Mouse (Mus musculus) stomach, embryonic 16.5 days (tissue): ENCODE data around the gene Fam206a. TPM values are rescaled to one million over a fixed set of nuclear protein-coding genes. Genes with fewer than 3 reads are reported as not detected.

Source experiments
- ATAC-seq: fragments of 200-750 bp; cut with Nextera tagmentation; 2 replicates; pipeline ENCODE4 v1.8.0; 2017; ENCODE audit warnings: moderate number of reproducible peaks, moderate TSS enrichment; ENCODE audit not compliant: insufficient read depth, low FRiP score
- H3K27ac ChIP-seq: fragments of 300-500 bp; sonication (generic); 2 replicates; pipeline ENCODE4 v1.5.1; 2014; ENCODE audit warnings: low read length
- H3K27me3 ChIP-seq: fragments of 300-500 bp; sonication (generic); 2 replicates; pipeline ENCODE4 v1.6.1; 2014; ENCODE audit warnings: low read length, control low read depth, mixed read lengths; ENCODE audit not compliant: control insufficient read depth, insufficient read depth
- H3K36me3 ChIP-seq: fragments of 300-500 bp; sonication (generic); 2 replicates; pipeline ENCODE4 v1.6.1; 2014; ENCODE audit warnings: low read length; ENCODE audit not compliant: control insufficient read depth, insufficient read depth
- H3K4me1 ChIP-seq: fragments of 300-500 bp; sonication (generic); 2 replicates; pipeline ENCODE4 v1.6.1; 2014; ENCODE audit warnings: low read length, control low read depth, mixed read lengths; ENCODE audit not compliant: control insufficient read depth, insufficient read depth
- H3K4me2 ChIP-seq: fragments of 300-500 bp; sonication (generic); 2 replicates; pipeline ENCODE4 v1.6.1; 2014; ENCODE audit warnings: low read depth, low read length, mixed read lengths
- H3K4me3 ChIP-seq: fragments of 300-500 bp; sonication (generic); replicated peaks from 2 replicates; pipeline ENCODE4 v1.5.1; 2014; ENCODE audit warnings: mild to moderate bottlenecking, low read length
- H3K9ac ChIP-seq: fragments of 300-500 bp; sonication (generic); 2 replicates; pipeline ENCODE4 v1.6.1; 2014; ENCODE audit warnings: low read length
- H3K9me3 ChIP-seq: fragments of 300-500 bp; sonication (generic); replicated peaks from 2 replicates; pipeline ENCODE4 v1.6.1; 2016; ENCODE audit warnings: low read length, control low read depth; ENCODE audit not compliant: control insufficient read depth
- WGBS: fragments of 180-500 bp; shearing (Covaris S2); extraction: QIAGEN DNeasy Blood & Tissue Kit; methylation state at CpG from one replicate; pipeline ENCODE4 v1.1.7; 2014; 5-methylcytosine and 5-hydroxymethylcytosine counted together
- polyA plus RNA-seq: library from polyadenylated mRNA; unstranded; fragments of >200 nt; fragmentation: Nextera tagmentation; extraction: Ambion mirVana; gene quantifications from 2 replicates; pipeline ENCODE4 v1.2.1, GENCODE M21; 2015

The Fam206a gene
- polyA plus RNA-seq, 1 experiment from 2014 or later = 12.1 TPM

DNA sequence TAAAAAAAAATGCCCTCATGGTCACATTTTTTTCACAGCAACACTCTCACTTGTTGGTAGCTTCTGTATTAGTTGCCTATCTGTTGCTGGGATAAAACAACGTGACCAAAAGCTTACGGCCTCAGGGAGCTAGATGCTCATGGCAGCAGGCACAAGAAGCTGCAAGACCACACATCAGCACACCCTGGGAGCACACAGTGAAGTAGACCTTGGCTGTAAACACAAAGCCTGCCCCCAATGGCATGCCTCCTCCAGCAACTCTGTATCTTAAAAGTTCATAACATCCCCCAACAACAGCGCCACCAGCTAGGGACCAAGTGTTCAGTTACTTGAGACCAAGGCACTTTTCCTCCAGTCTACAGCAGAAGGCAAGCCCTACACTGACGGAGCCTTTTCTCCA is 6.9 kb downstream of the Fam206a start:
- no peaks in the 10 kb centered on the region for H3K9me3 ChIP-seq
- H3K4me3 ChIP-seq = no peak overlapping the region
- no peaks in the 10 kb centered on the region for H3K27me3 ChIP-seq
- ATAC-seq = no peak
- H3K36me3 ChIP-seq = peaks cover 9% of the 10 kb centered on the region; the same call in 1 of the 2 replicates
- no peaks in the 10 kb centered on the region for H3K4me1 ChIP-seq
- H3K27ac ChIP-seq = no peak overlapping the region
- H3K4me2 ChIP-seq = no peak overlapping the region
- no peak overlapping the region for H3K9ac ChIP-seq
- 69% methylated on average over 4 of the region's 4 CpGs for WGBS

DNA sequence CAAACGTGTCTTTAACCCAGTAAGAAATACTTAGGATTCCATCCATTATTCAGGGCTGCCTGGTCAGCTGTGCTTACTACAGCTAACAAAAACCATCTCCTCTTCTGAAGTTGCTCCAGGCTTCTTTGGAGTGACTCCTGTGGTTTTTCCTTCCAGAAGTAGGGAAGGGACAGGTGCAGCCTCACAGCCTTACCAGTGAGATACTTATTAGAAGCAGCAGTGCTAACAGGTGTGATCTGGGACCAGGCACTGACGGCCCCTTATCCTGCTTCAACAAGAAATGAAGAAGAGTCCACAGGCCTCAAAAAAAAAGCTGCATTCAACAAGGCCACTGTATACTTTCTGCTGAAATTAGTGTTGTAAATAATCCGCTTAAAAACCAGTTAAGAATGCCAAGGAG is 9.5 kb downstream of the Fam206a start:
- Histone ChIP-seq H3K36me3 (0 out of 2 replicates have a peak, but pooled peaks cover 2% of the 10 kb centered on the region), H3K27ac (no peak overlapping the region), H3K9ac (no peak overlapping the region), H3K4me1 (no peaks in the 10 kb centered on the region), H3K4me3 (no peak overlapping the region), H3K4me2 (no peak overlapping the region), H3K27me3 (no peaks in the 10 kb centered on the region), H3K9me3 (no peaks in the 10 kb centered on the region)
- ATAC-seq = no peak
- WGBS = 70% methylated on average over 3 of the region's 3 CpGs

DNA sequence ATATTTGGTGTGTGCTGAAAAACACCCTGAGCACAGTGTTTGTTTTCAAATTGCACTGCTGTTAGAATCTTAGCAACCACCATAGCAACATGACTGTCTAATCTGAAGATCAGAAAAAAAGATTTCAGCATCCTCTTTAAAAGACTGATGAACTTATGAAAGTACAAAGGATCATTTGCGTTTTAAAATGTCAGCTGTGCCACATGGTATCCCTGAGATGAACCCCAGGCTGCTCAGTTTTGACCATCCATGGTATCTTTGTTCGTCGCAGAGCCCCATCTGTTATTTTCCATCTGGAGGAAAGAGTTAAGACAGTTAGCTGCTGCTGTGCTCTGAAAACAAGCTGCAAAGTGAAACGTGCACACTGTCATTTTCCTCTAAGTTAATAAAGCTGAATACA is 10.0 kb downstream of the Fam206a start:
- no peak overlapping the region for H3K9ac ChIP-seq
- H3K27me3 ChIP-seq = no peaks in the 10 kb centered on the region
- no peak for ATAC-seq
- no peak overlapping the region for H3K4me3 ChIP-seq
- H3K4me2 ChIP-seq = no peak overlapping the region
- H3K36me3 ChIP-seq = no peaks in the 10 kb centered on the region
- 70% methylated on average over 4 of the region's 4 CpGs for WGBS
- H3K4me1 ChIP-seq = no peaks in the 10 kb centered on the region
- no peak overlapping the region for H3K27ac ChIP-seq
- no peaks in the 10 kb centered on the region for H3K9me3 ChIP-seq

- no peaks in the 10 kb centered on the region for H3K4me1 ChIP-seq
- no peak for ATAC-seq
These were observed 13.0 kb downstream of the Fam206a start for GRCm38 (mm10) chr4:56815131-56815530.

DNA sequence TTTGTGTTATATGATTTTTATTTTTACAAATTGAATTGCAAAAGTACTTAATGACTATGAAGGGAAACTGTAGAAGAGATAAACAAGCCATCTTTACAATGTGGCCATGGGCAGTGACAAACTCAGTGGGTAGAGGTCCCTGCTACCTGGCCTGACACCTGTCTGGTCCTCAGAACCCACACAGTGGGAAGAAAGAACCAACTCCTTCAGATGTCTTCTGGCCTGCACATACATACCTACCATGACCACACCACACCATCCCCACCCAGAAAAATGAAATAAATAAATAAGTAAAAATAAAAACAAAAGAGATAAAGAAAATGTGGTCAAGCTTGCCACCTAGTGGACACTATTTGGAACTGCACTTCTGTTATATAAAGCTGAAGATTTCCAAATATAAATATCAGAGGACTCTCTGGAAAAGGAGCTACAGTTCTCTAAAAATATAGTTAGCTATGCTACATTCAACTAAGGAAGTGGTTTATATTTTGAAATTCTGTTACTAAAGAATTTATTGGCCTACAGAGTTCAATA is 17.9 kb downstream of the Fam206a start:
- Histone ChIP-seq H3K4me2 (no peak overlapping the region), H3K4me3 (no peak overlapping the region), H3K9ac (no peak overlapping the region), H3K4me1 (no peaks in the 10 kb centered on the region), H3K27ac (no peak overlapping the region), H3K36me3 (no peaks in the 10 kb centered on the region), H3K9me3 (no peaks in the 10 kb centered on the region), H3K27me3 (no peaks in the 10 kb centered on the region)
- ATAC-seq = no peak

More at GRCm38 (mm10) chr4:56815131-56815530, 13.0 kb downstream of the Fam206a start:
- Histone ChIP-seq H3K36me3 (no peaks in the 10 kb centered on the region), H3K27ac (no peak overlapping the region), H3K4me3 (no peak overlapping the region), H3K27me3 (no peaks in the 10 kb centered on the region), H3K4me2 (no peak overlapping the region), H3K9ac (no peak overlapping the region), H3K9me3 (no peaks in the 10 kb centered on the region)
- 75% methylated on average over 8 of the region's 8 CpGs for WGBS

DNA sequence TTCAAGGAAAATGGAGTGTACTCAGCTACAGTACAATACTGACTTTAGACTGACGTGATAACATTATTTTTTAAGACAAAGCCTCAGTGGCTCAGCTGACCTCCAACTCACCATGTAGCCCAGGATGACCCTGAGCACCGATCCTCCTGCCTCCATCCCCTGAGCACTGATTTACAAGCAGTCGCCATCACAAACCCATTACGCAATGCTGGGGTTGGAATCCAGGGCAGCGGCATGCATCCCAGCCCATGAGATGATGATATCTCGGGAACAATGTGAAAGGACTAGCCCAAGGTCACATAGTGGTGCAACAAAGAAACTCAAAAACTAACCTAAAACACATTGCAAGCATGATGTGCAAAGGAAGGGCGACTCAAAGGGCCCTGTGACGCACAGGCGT is 22.1 kb downstream of the Fam206a start:
- no peak overlapping the region for H3K4me3 ChIP-seq
- H3K4me2 ChIP-seq = no peak overlapping the region
- WGBS = 92% methylated on average over 9 of the region's 9 CpGs
- H3K27ac ChIP-seq = no peak overlapping the region
- H3K9me3 ChIP-seq = no peaks in the 10 kb centered on the region
- H3K4me1 ChIP-seq = no peaks in the 10 kb centered on the region
- no peaks in the 10 kb centered on the region for H3K27me3 ChIP-seq
- H3K36me3 ChIP-seq = no peaks in the 10 kb centered on the region
- no peak overlapping the region for H3K9ac ChIP-seq
- no peak for ATAC-seq

- H3K27ac ChIP-seq = no peak overlapping the region
- ATAC-seq = no peak
- H3K4me1 ChIP-seq = no peaks in the 10 kb centered on the region
- H3K4me2 ChIP-seq = no peak overlapping the region
- WGBS = 75% methylated on average over 3 of the region's 3 CpGs
- H3K27me3 ChIP-seq = no peaks in the 10 kb centered on the region
- no peak overlapping the region for H3K4me3 ChIP-seq
- no peaks in the 10 kb centered on the region for H3K36me3 ChIP-seq
- H3K9me3 ChIP-seq = no peaks in the 10 kb centered on the region
- H3K9ac ChIP-seq = no peak overlapping the region
These were observed 26.8 kb downstream of the Fam206a start for GRCm38 (mm10) chr4:56828932-56829331.

DNA sequence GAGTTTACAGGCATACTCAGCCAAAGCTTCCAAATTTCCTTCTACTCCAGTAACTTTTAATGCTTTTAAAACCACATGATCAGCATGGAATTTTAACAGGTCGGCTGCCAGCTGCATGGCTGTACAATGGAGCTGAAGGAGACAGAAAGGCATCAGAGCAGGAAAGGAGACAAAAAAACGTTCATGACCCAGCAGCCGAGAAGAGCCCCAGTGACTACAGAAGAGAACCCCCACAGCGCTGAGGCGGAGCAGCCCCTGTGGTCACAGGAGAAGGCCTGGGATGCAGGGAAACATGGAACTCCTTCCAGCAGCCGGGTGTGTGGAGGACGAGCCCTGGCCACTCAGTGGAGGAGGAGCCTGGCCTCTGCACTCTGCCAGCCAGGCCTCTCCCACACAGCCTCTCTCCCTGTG is 27.4 kb downstream of the Fam206a start:
- no peaks in the 10 kb centered on the region for H3K9me3 ChIP-seq
- H3K9ac ChIP-seq = no peak overlapping the region
- no peak overlapping the region for H3K4me2 ChIP-seq
- no peaks in the 10 kb centered on the region for H3K27me3 ChIP-seq
- no peak overlapping the region for H3K4me3 ChIP-seq
- 65% methylated on average over 7 of the region's 7 CpGs for WGBS
- no peaks in the 10 kb centered on the region for H3K36me3 ChIP-seq
- H3K4me1 ChIP-seq = no peaks in the 10 kb centered on the region
- ATAC-seq = peak; percentile 37; the same call in 1 of the 2 replicates
- 0 out of 2 replicates have a peak overlapping the region, but pooled peaks have one; percentile 27 for H3K27ac ChIP-seq

DNA sequence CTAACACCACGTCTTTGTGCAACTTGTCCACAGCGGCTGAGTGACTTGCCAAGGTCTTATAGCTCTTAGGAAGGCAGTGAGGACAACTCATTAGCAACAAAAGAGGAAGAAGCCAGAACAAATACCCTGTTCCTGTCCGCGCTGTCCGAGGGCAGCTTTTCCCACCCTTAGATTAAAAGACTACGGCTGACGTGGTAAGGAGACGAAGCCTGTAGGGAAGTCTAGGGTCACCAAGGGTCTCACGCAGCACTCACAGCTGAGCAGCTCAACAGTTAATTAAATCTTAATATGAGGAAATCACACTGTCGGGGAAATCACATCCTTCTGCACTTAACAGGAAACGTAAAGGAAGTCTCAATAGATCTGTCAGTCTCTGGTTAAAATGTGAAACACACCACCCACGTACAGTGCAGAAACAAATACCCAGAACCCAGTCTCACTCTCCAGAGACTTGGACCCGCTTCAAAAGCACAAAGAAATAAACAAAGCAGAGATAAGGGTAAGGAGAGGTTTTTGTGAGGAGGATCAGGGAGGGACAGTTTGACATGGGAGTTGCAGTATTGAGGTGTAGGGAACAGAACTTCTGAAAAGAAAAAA is 29.0 kb downstream of the Fam206a start:
- Histone ChIP-seq H3K9me3 (no peaks in the 10 kb centered on the region), H3K4me1 (no peaks in the 10 kb centered on the region), H3K36me3 (no peaks in the 10 kb centered on the region), H3K4me2 (no peak overlapping the region), H3K9ac (no peak overlapping the region), H3K27ac (no peak overlapping the region), H3K4me3 (no peak overlapping the region), H3K27me3 (no peaks in the 10 kb centered on the region)
- no peak for ATAC-seq
- WGBS = 60% methylated on average over 13 of the region's 13 CpGs
